Comparison of ENCODE assay signal across 21 mouse cellular contexts in genomic region chr19:42657306-42657705, GRCm38 (mm10). TPM values are rescaled to one million over a fixed set of nuclear protein-coding genes. Genes with fewer than 3 reads are reported as not detected.
"Had no signal": no experiment of that assay in that cellular context is flagged by ENCODE, and none has a peak within 500 bp of the region (broad histone marks: within the 10 kb centered on the region; RNA-seq: fewer than 3 reads in every experiment).

No protein-coding gene starts in this region.

- H3K9me3 ChIP-seq: limb, embryonic 10.5 days; limb, embryonic 13.5 days; liver, embryonic 12.5 days; liver, embryonic 15.5 days; lung, embryonic 15.5 days; midbrain, embryonic 10.5 days; midbrain, embryonic 13.5 days; neural tube, embryonic 13.5 days; stomach, embryonic 15.5 days had no signal

- H3K27me3 ChIP-seq: stomach, embryonic 15.5 days had no signal

- H3K27ac ChIP-seq: kidney, postnatal 0 days; layer of hippocampus, adult 2 months; limb, embryonic 10.5 days; limb, embryonic 13.5 days; liver, embryonic 12.5 days; liver, embryonic 15.5 days; lung, embryonic 15.5 days; midbrain, embryonic 10.5 days; midbrain, embryonic 13.5 days; neural tube, embryonic 13.5 days; stomach, embryonic 15.5 days had no signal

- H3K4me2 ChIP-seq: limb, embryonic 13.5 days; liver, embryonic 12.5 days; liver, embryonic 15.5 days; lung, embryonic 15.5 days; midbrain, embryonic 13.5 days; neural tube, embryonic 13.5 days; stomach, embryonic 15.5 days had no signal

- H3K4me3 ChIP-seq: layer of hippocampus, adult 2 months; limb, embryonic 10.5 days; limb, embryonic 13.5 days; liver, embryonic 12.5 days; liver, embryonic 15.5 days; lung, embryonic 15.5 days; megakaryocyte, embryonic 14.5 days; midbrain, embryonic 10.5 days; midbrain, embryonic 13.5 days; myocyte; neural tube, embryonic 13.5 days; stomach, embryonic 15.5 days had no signal

- DNase-seq: liver; lung, adult 18-20 months; right cerebral cortex, postnatal 25 days; spleen, adult 18-20 months; thymus, postnatal 25 days had no signal

- H3K36me3 ChIP-seq: limb, embryonic 10.5 days; limb, embryonic 13.5 days; liver, embryonic 12.5 days; liver, embryonic 15.5 days; lung, embryonic 15.5 days; midbrain, embryonic 10.5 days; midbrain, embryonic 13.5 days; neural tube, embryonic 13.5 days; stomach, embryonic 15.5 days had no signal

- ATAC-seq: liver, embryonic 12.5 days; midbrain, embryonic 13.5 days; midbrain, embryonic 16.5 days had no signal

- H3K9ac ChIP-seq: limb, embryonic 13.5 days; liver, embryonic 12.5 days; liver, embryonic 15.5 days; lung, embryonic 15.5 days; midbrain, embryonic 13.5 days; neural tube, embryonic 13.5 days; stomach, embryonic 15.5 days had no signal

- H3K4me1 ChIP-seq: limb, embryonic 13.5 days had no signal

RNA-seq across cellular contexts. Expression of gene Loxl4, which starts 44.7 kb away (rescaled TPM):
- total RNA-seq: monocyte, adult 5-6 weeks; neutrophil, adult 5-6 weeks had no signal
